ENCODE assay signal across 17 mouse cellular contexts in the genomic region with DNA sequence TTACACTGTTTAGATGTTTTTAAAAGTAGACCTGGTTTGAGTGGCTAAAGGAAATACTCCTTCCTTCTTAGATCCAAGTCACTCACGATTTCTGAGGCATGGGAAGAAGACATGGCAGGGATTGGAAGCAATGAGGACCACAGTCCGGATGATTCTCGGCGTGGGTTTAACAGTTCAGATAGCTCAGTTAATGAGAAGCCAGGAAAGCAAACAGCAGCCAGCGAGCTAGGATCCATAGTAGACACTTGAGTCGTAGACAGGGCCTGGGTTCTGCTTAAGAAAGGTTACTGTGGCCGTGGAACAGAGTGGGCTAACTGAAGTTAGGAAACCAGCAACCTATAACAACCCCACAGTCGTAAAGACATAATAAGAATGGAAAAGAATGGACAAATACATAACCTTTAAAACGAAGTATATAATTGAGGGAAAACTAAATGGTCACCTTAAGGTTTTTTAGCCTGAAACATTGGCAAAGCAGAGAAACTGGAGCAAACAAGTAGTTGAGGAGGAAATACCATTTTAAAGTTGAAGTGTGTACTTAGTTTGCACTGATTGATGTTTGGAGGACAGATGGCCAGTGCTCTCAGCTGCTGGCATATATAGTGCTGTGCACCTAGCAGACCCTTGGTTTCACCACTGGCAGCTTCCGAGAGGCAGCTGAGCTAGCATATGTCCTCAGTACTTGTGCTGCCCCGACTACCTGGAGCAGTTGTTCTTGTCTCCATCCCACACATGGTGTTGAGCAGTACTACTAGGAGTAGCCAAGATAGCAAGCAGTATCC.
DNase-seq lines count a peak whose midpoint lies in the region; ATAC-seq and TF ChIP-seq lines count a peak whose summit lies in the region.
"Had no signal": no experiment of that assay in that cellular context is flagged by ENCODE, and none has a peak within 500 bp of the region (broad histone marks: within the 10 kb centered on the region; RNA-seq: fewer than 3 reads in every experiment).

No protein-coding gene starts in this region.

- H3K27ac ChIP-seq in intestine, embryonic 16.5 days (ENCODE audit: low read length): no peak overlapping the region
- H3K27ac ChIP-seq in liver, postnatal 0 days (ENCODE audit: low read depth): peak overlapping the region; percentile 66; the same call in 1 of the 2 replicates
- H3K27ac ChIP-seq: embryonic facial prominence, embryonic 13.5 days; hindbrain, embryonic 13.5 days; kidney, postnatal 0 days had no signal

- H3K9ac ChIP-seq in intestine, embryonic 16.5 days (ENCODE audit: low read depth, low read length): no peak overlapping the region
- H3K9ac ChIP-seq in liver, postnatal 0 days (replicated peaks): 0 out of 2 replicates have a peak overlapping the region, but pooled peaks have one; percentile 6
- H3K9ac ChIP-seq: embryonic facial prominence, embryonic 13.5 days; forebrain, postnatal 0 days; hindbrain, embryonic 13.5 days had no signal

- 69% methylated on average over 11 of the region's 11 CpGs for WGBS in intestine, embryonic 16.5 days
- 68% methylated on average over 11 of the region's 11 CpGs for WGBS in liver, postnatal 0 days (ENCODE audit: insufficient replicate concordance)

- peak; percentile 66 for ATAC-seq in intestine, embryonic 16.5 days
- ATAC-seq in liver, postnatal 0 days: no peak
- ATAC-seq: forebrain, postnatal 0 days; midbrain, embryonic 16.5 days had no signal

- no peak overlapping the region for H3K4me3 ChIP-seq in intestine, embryonic 16.5 days (ENCODE audit: low read length)
- no peak overlapping the region for H3K4me3 ChIP-seq in liver, postnatal 0 days (ENCODE audit: low read depth, low read length)
- H3K4me3 ChIP-seq: embryonic facial prominence, embryonic 13.5 days; heart, adult 2 months; hindbrain, embryonic 13.5 days had no signal

- H3K4me1 ChIP-seq in intestine, embryonic 16.5 days (ENCODE audit: control insufficient read depth, insufficient read depth, low read length): peaks cover 3% of the 10 kb centered on the region; the same call in 1 of the 2 replicates
- H3K4me1 ChIP-seq in liver, postnatal 0 days (ENCODE audit: insufficient read depth): peaks cover 16% of the 10 kb centered on the region
- H3K4me1 ChIP-seq: hindbrain, embryonic 13.5 days had no signal

- H3K27me3 ChIP-seq in intestine, embryonic 16.5 days (replicated peaks; ENCODE audit: control insufficient read depth, insufficient read depth, low read length): no peaks in the 10 kb centered on the region
- no peaks in the 10 kb centered on the region for H3K27me3 ChIP-seq in liver, postnatal 0 days (ENCODE audit: insufficient read depth, low read length)
- H3K27me3 ChIP-seq: embryonic facial prominence, embryonic 13.5 days; hindbrain, embryonic 13.5 days had no signal

- no peaks in the 10 kb centered on the region for H3K9me3 ChIP-seq in intestine, embryonic 16.5 days (ENCODE audit: control insufficient read depth, low read length)
- no peaks in the 10 kb centered on the region for H3K9me3 ChIP-seq in liver, postnatal 0 days (ENCODE audit: low read length)
- H3K9me3 ChIP-seq: embryonic facial prominence, embryonic 13.5 days; hindbrain, embryonic 13.5 days had no signal

- no peak for TF ChIP-seq CTCF in liver, postnatal 0 days (IDR thresholded peaks at IDR 0.05; ENCODE audit: low read depth)

- no peaks in the 10 kb centered on the region for H3K36me3 ChIP-seq in intestine, embryonic 16.5 days (ENCODE audit: control insufficient read depth, insufficient read depth, low read length)
- H3K36me3 ChIP-seq in liver, postnatal 0 days (replicated peaks; ENCODE audit: insufficient read depth, low read length): peaks cover 31% of the 10 kb centered on the region

- no peak overlapping the region for H3K4me2 ChIP-seq in intestine, embryonic 16.5 days (ENCODE audit: low read depth, low read length)
- H3K4me2 ChIP-seq in liver, postnatal 0 days (ENCODE audit: low read depth, low read length): peak overlapping the region; percentile 18; the same call in 1 of the 2 replicates
- H3K4me2 ChIP-seq: embryonic facial prominence, embryonic 13.5 days; hindbrain, embryonic 13.5 days had no signal

- peak; percentile 62 for DNase-seq in kidney, adult 11 months
- no peak for DNase-seq in kidney, postnatal 10 days
- DNase-seq in kidney, postnatal 14 days: peak; percentile 56
- no peak for DNase-seq in liver, postnatal 0 days
- no peak for DNase-seq in cerebellum, adult 9-11 months
- no peak for DNase-seq in cerebellum, adult 11 months
- no peak for DNase-seq in urinary bladder, postnatal 4 days (ENCODE audit: low spot score in 2 of 2)
- DNase-seq: adrenal gland, adult 2 months; cerebellum, adult 18-20 months; forebrain, postnatal 0 days; heart, adult 2 months; thymus, postnatal 36 days had no signal

- no peak for TF ChIP-seq EP300 in liver, postnatal 0 days (IDR thresholded peaks at IDR 0.05; ENCODE audit: low read depth)

Comparison
In these comparisons a context has a peak if more than half of its experiments do, and no peak if none do; other contexts are left out.
1. DNase-seq: peak in kidney, adult 11 months (single experiment) and kidney, postnatal 14 days (single experiment); none in kidney, postnatal 10 days (single experiment), liver, postnatal 0 days (single experiment), cerebellum, adult 9-11 months (single experiment), cerebellum, adult 11 months (single experiment) and urinary bladder, postnatal 4 days (0 of 2).